Mouse (Mus musculus) kidney, postnatal 4 days (tissue): ENCODE measurements around the gene Fzd2.

ENCODE experiments used
- DNase-seq, 2 experiments: peaks; one replicate each; pipeline ENCODE4 v3.0.0; 2021; ENCODE audit warnings: mixed read lengths in 2 of 2

Gene Fzd2

DNA sequence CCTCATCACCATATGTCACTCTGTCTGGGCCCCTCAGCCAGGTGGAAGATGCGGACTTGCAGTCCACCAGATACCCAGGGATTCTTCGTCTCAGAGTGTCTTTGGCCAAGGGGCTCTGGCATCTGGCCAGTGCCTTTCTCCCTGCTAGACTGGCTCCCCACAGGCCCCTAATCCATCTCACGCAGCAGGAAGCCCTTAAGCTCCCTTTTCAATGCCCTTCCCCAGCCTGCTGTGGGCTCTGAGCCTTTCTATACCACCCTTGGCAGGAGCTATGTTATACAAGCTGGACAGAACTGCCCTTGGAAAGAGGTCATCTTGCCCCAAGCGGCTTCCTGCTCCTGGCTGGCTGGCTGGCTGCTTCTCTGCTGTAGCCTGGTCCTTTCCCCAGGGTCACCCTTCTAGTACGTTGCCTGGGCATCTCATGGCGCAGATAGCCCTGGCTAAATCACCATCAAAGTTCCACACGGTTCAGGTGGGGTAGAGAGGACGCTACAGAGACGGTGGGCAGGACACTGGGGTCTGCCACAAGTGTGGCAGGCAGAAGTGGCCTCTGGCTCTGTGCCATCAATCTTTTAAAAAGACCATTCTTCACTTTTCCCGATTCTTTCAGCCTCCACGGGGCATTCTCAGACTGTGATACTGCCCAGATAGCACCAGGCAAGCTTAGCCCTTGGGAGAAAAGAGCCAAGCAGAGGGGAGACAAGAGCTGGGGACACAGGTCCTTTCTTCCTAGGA lies 22.7 kb upstream of the Fzd2 start:
- peak; percentile 18 to 32 for DNase-seq

DNA sequence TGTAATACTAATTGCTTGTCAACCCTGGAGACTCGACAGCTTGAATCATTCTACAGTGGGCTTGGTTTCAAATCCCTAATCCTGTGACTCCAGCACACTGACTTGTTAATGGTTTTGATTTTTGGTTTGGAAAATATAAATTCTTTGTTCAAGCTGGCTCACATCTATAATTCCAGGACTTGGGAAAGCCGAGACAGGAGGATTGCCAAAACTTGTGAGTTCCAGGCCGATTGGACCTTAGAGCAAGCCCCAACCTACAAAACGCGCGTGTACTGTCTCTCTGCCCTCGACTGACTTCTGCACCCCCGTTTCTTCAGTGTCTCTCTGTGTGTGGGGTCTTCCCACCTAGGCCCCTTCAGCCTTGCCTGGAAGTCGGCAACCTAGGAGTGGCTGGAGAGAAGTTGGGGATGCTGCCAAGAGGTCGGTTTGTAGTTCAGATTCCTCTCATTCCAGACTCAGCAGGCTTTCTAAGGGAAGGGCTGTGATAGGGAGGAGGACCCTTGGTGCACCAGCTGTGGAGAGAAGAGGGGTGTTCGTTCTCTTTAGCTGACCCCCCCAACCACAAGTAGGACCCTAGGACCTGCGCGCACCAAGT lies 22.1 kb upstream of the Fzd2 start:
- peak; percentile 69 to 79 for DNase-seq

DNA sequence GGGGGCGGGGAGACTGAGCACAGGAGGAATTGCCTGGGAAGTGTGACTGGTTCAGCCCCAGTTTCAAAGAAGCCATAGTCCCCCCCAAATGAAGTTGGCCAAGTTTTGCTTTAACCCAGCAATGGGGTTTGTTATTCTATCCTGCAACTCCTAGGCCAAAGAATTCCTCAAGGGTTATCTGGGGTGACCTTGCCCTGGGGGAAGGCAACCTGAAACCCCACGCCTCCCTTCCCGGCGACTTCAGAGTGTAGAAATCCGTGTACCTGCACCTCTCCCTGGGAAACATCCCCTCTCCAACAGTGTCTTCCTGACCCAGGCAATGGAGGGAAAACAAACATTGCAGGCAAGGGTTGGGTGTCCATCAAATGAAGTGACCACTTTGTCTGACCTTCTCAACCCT lies 21.5 kb upstream of the Fzd2 start:
- DNase-seq = no peak

DNA sequence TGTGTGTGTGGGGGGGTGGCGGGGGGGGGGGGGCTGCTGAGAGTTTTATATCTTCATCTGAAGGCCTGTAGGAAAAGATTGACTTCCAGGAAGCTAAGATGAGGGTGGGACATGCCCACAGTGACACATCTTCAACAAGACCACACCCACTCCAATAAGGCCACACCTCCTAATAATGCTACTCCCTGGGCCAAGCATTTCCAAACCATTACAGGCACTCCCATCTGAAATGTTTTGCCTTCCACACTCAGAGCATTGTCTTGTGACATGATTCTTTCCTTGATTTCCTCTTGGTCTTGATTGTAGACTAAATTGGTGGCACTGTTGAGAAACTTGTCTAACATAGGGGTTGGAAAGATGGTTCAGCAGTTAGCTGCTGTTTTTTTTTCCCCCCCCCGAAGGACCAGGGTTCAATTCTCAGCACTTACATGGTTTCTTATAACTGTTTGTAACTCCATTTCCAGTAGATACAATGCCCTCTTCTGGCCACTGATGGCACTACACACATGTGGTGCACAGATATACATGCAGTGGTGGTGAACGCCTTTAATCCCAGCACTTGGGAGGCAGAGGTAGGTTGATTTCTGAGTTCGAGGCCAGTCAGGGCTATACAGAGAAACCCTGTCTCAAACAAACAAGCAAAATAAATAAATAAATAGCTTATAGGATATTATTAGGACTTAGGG lies 17.6 kb upstream of the Fzd2 start:
- DNase-seq = no peak

DNA sequence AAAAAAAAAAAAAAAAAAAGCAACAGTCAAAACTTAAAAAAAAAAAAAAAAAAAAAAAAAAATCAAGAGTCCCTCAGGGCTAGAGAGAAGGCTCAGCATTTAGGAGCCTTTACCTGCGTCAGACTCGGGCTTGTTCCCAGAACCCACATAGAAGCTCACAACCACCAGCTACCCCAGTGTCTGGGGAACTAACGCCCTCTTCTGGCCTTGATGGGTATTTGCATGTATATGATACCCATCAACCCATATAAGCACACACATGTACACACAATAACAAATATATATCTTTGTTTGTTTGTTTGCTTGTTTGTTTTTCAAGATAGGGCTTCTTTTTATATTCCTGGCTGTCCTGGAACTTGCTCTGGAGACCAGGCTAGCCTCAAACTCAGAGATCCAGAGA lies 16.6 kb upstream of the Fzd2 start:
- DNase-seq = no peak

DNA sequence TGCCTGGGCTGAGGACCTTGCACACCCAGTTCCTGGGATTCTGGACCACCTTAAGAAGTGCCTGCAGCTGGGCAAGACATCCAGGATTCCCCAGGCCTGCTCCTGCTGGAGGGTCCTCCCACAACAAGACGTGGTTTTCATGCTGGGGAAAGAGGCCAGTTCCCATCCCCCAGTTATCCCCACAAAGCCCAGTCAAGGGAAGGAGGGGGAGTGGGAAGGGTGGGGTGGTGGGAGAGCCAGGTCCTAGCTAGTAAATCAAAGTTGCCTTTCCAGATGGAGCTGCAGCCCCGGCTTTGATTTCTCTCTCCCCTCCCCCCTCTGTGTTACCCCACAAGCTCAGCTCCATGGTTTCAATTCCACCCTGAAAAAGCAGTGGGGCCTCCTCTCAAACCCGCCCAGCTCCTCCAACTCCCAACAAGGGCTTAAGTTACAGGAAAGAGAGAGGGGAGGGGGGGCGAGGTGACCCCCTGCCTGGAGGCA lies 8.8 kb upstream of the Fzd2 start:
- DNase-seq = peak; percentile 59 to 72

DNA sequence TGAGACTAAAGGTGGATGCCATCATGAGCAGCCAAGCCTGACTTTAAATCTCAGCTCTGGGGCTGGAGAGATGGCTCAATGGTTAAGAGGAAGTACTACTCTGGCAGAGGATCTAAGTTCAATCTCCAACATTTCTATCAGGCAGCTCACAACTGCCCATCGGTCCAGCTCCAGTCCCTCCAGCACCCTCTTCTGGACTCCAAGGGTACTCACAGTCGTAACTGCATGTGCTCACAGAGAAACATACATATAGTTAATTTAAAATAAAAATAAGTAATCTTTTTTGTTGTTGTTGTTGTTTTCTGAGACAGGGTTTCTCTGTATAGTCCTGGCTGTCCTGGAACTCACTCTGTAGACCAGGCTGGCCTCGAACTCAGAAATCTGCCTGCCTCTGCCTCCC lies 4.3 kb upstream of the Fzd2 start:
- peak in 1 of 2 experiments; percentile 6 for DNase-seq

DNA sequence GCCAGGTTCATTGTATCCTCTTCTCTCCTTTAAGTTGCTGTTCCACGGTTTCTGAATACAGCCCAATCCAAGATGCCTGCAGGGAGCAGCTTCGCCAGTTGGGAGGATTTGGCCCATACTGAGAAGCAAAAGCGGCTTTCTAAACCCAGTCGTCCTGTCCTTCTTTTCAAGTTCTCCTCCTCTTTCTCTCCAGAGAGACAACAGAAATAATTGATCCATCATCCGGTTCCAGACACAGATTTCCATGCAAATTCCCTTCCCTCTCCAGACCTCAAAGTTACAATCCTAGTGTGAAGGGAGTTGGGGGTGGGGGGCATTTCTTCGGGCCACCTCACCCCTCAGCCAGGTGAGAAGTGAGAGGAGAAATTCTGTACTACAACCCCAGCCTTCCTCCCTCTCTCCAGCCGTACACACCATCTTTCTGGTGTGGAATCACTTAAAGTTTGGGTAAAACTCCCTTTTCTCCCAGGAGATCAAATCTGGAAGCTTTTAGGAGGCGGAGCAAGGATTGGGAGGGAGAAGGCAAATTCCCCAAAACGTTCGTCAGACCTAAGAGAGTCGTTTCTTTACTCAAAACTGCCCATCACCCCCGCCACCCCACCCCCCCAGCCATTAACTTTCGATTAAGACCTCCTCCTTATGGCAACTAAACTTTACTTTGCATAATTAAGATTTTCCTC lies 1.2 kb upstream of the Fzd2 start:
- peak; percentile 23 to 41 for DNase-seq

DNA sequence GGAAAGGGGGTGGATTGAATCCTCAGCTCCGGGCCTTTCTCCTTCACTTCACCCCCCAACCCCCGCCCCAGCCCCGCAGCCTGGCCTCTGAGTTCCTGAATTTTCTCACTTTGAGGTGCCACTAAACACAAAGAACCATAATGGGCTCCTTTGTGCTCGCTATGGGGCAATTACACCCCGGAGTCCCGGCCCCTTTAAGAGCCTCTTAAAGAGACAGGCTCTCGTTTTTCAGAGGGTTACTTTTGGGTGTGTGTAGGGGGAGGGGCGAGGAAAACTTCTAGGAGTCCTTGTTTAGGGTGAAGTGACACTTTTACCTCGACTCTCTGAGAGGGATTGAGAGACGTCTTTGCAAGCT lies 723 bp upstream of the Fzd2 start:
- DNase-seq = peak; percentile 73 to 82

DNA sequence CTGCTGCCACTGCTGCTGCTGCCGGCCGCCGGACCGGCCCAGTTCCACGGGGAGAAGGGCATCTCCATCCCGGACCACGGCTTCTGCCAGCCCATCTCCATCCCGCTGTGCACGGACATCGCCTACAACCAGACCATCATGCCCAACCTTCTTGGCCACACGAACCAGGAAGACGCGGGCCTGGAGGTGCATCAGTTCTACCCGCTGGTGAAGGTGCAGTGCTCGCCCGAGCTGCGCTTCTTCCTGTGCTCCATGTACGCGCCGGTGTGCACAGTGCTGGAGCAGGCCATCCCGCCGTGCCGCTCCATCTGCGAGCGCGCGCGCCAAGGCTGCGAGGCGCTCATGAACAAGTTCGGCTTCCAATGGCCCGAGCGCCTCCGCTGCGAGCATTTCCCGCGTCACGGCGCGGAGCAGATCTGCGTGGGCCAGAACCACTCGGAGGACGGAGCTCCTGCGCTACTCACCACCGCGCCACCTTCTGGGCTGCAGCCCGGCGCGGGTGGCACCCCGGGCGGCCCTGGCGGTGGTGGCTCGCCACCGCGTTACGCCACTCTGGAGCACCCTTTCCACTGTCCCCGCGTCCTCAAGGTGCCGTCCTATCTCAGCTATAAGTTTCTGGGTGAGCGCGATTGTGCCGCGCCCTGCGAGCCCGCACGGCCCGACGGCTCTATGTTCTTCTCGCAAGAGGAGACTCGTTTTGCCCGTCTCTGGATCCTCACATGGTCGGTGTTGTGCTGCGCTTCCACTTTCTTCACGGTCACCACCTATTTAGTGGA lies 769 bp downstream of the Fzd2 start:
- DNase-seq = peak; percentile 63 to 79

DNA sequence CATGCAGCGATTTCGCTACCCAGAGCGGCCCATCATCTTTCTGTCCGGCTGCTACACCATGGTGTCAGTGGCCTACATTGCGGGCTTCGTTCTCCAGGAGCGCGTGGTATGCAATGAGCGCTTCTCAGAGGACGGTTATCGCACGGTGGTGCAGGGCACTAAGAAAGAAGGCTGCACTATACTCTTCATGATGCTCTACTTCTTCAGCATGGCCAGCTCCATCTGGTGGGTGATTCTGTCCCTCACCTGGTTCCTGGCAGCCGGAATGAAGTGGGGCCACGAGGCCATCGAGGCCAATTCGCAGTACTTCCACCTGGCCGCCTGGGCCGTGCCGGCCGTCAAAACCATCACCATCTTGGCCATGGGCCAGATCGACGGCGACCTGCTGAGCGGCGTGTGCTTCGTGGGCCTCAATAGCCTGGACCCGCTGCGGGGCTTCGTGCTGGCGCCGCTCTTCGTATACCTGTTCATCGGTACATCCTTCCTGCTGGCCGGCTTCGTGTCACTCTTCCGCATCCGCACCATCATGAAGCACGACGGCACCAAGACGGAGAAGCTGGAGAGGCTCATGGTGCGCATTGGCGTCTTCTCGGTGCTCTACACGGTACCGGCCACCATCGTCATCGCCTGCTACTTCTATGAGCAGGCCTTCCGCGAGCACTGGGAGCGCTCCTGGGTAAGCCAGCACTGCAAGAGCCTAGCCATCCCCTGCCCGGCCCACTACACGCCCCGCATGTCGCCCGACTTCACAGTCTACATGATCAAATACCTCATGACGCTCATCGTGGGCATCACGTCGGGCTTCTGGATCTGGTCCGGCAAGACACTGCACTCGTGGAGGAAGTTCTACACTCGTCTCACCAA lies 1.6 kb downstream of the Fzd2 start:
- DNase-seq = peak; percentile 58 to 72

DNA sequence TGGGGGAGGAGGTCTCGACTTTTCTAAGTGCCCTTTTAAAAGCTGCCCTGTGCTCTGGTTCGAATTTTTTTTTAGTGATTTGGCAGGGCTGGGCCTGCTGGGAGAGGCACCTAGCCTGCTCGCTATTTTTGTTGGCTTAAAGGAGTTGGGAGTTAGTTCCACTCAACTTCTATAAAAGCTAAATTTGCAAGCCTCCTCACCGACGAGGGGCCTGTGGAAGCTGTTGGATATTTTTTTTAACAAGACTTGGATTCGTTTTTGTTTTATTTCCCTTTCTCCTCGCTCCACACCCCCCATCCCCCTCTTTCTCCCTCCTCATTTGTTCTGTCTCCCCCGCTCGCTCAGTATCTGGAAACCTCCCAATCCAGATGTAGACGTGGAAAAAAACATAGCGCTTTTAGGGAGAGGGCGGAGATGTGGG lies 2.6 kb downstream of the Fzd2 start:
- DNase-seq = peak; percentile 47 to 58

DNA sequence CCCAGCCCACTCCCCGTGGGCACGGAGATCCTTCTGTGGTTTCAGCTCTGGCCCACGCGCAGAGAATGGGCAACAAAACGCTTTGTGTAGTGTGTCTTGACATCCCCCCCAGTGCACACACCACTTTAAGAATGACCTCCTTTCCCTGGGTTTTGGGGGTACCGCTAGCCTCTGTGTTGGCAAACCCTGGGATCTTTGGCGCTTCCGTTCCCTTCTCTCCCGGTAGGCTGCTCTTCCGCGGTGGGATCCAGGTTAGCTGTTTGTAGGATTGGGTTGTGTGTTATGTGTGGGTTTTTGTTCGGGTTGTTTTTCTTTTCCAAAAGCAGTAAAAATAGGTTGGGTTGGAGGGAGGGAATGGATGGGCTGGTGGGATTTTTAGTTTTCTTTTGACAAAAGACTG lies 3.0 kb downstream of the Fzd2 start:
- peak in 1 of 2 experiments; percentile 17 for DNase-seq

DNA sequence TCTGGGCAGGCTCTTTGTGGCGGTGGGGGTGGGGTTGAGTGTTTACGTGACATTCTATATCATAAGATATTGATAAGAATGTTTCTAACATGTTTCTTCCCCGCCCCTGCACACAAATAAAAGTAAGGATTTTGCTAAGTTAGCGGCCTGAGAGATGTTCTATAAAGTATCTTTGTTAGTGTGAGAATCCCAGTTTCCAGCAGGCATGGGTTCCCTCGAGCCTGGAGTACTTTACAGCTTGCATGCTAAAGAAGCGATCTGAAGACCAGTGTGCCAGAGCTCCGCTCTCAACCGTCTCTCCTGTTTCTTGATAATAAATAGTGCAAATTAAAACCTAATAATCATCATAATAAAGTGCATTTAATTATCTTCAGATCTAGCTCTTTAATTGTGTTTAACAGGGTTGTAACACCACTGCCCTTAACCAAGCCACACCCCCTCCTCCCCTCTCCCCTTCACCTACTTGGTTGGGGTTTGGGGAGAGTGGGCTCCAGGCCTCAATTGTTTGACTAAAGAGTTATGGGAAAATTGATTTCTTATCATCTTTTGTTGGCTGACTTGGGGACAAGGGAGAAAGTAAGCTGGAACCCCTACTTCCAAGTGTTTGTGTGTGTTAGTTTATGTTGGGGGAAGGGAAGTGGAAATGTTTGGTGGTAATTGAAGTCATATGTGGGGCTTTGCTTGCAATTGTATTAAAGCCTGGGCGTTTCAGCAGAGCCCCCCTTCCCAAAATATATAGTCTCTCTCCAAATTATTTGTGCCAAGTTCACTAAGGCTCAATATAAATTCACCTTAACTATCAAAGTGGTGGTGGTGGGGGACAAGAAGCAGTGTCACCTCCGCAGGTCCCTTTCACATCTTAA lies 3.7 kb downstream of the Fzd2 start:
- DNase-seq = no peak

DNA sequence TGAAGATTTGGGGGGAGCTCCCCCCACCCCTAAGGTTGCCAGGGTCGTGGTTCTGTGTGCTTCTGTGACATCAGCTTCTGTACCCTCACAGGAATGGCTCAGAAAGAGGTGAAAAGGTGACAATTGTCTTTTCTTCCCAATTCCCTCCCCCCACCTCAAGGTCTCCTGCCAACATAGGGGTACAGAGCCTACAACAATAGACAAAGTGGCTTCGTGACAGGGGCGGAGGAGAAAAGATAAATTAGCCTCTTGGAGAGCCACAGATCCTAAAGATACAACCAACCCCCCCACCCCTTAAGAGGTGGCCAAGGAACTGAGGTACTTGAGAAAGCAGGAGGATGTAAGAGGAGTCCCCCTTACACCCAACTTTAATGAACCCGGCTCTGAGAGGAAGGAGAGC lies 4.5 kb downstream of the Fzd2 start:
- no peak for DNase-seq

DNA sequence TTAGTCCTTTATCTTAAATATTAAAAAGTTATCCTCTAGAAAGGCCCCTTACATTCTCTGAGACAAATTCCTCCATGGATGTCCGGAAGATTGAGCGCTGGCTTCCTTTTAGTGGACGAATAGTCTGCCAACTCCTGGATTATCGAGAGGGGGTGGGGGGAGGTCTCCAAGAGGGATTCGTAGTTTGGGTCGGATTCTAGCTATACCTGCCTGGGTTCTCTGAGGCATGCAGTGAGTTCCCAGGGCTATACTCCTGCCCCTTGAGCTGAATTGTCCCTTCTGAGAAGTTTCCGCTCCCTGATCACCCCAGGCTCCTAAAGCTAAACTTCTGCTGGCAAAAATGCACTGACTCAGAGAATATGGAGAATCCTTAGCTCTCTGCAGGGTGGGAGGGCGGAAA lies 5.3 kb downstream of the Fzd2 start:
- no peak for DNase-seq

DNA sequence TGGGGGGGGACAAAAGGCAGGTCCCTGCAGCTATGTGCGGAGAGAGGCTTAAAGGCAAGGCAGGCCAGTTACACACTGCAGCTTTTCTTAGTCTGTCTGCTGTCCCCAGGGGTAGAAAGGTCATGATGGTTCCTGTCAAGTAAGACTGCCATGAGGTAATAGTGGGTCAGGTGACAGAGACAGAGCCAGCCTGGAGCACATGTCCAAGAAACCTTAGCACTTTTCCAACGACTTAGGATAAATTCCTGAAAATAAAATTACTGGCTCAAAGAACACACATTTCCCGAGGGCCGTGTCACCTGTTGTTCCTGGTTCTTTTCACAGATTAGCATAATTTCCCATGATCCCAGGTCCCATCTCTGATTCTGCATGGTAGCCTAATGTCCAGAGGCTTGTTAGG lies 6.1 kb downstream of the Fzd2 start:
- DNase-seq = no peak

DNA sequence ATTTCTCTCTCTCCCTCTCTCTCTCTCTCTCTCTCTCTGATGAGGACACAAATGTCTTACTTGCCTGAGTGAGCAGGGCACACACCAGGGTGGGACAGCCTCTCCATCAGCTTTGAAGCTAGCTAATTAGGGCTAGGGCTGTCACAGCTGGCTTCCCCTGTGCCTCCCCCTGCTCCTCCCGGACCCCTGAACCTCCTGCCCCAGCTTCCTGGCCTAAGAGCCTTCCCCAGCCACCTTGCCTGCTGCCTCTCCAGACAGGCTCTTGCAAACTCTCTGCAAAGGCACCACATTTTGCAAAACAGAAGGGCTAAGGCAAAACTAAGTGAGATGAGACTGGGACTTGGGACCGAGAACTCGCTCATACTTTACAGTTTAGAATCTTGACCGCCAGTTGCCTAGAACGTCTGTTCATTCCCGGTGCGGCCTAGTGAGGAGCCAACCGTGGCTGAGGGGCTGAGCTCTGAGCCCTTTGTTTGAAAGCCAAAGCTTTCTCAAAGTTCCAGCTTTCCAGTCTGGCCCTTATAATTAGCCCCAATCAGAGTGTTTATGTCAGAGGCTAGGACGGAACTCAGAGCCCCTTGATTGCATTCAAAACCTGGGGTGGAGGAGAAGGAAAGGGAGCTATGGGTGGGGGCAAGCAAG lies 6.6 kb downstream of the Fzd2 start:
- peak; percentile 40 to 57 for DNase-seq

DNA sequence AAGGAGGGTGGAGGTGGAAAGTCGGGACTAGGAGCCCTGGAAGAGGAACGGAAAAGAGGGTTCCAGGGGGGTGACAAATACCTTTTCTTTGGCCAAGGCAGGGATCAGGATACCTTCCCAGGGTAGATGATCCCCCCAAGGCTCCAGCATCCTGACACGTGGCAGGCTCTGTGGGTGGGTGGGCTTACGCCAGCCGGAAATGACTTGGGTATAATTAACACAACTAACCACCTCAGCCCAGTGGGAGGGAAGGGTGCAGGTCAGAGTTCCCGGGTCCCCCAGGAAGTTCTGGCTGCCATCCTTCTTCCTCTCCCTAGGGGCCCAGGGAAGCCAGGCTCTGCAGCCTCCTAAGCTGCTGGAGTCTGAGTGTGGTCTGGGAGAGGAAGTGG lies 7.1 kb downstream of the Fzd2 start:
- DNase-seq = peak in 1 of 2 experiments; percentile 12

DNA sequence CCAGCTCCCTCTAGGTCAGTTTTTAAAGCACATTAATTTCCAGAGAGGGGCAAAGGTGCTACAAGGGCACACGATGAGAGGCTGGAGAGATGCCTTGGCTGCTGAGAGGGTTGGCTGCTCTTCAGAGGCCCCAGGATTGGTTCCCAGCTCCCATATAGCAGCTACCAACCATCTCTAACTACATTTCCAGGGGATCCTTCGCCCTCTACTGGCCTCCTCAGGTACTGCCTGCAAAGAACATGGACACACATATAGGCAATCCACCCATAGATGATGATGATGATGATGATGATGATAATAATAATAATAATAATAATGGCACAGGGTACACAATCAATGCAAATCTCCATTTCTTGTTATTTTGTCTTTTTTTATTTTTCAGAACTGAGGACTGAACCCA lies 15.3 kb downstream of the Fzd2 start:
- no peak for DNase-seq
